Mouse (Mus musculus): ENCODE measurements around the gene Masp2. TPM values are rescaled to one million over a fixed set of nuclear protein-coding genes. Genes with fewer than 3 reads are reported as not detected.

Masp2 gene
- total and polyA plus RNA-seq, 2 experiments from 2014 or later, result 0.33 TPM; not detected in 1

DNA sequence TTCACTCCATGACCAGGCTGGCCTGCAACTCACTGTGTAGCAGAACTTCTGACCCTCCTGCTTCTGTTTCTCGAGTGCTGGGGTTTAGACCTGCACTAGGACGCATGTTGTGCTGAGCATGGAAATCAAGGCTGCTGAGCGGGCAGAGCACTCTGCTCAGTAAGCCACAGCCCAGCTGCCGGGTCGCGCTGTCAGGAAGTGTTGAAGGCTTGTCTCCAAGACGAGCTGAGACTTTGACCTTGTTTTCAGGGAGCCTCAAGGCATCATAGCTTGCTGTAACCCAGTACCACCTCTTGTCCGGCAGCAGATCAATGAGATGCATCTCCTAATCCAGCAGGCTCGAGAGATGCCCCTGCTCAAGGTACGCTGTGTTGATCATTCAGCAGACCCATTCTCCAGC lies 32.2 kb upstream of the Masp2 start:
- Histone ChIP-seq H3K4me2 (ENCODE audit: low read depth, low read length, poor library complexity, severe bottlenecking) (no peak overlapping the region), H3K27me3 (ENCODE audit: insufficient read depth, low read length) (no peaks in the 10 kb centered on the region), H3K4me3 (ENCODE audit: low read depth, low read length) (no peak overlapping the region), H3K9ac (replicated peaks; ENCODE audit: low read length, poor library complexity, severe bottlenecking) (no peak overlapping the region), H3K4me1 (ENCODE audit: insufficient read depth, low read length) (no peaks in the 10 kb centered on the region), H3K9me3 (ENCODE audit: low read length) (no peaks in the 10 kb centered on the region), H3K36me3 (ENCODE audit: insufficient read depth, low read length) (peaks cover 86% of the 10 kb centered on the region), H3K27ac (ENCODE audit: low read depth, low read length) (no peak overlapping the region)
- 93% methylated on average over 10 of the region's 10 CpGs for WGBS
- ATAC-seq (ENCODE audit: low FRiP score) (no peak), DNase-seq (ENCODE audit: low spot score) (no peak)
- TF ChIP-seq CTCF (IDR thresholded peaks at IDR 0.05), result no peak

DNA sequence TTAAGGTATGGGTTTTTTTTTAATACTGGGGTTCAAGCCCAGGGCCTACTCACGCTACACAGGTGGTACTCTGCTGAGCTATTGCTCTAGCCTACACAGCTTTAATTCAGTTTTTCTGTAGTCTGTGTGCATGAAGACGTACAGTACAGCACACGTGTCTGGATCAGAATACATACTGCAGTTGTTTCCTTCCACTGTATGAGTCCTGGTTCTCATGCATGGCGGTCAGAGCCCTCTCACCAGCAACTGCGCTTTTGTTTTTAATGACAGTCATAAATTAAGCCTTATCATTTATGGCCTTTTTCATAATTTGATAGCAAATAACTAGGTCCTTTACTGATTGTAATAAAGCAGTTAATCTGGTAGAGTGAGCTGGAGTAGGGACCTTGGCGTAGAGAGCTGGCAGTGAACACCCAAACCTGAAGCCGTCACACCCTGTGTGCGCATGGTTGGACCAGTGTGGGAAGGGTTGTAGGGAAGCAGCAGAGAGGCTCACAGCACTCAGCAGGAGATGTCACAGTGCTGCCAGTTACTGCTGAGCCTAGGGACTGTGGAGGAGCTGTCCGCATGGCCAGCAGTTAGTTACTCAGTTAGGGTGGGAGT lies 31.6 kb upstream of the Masp2 start:
- Histone ChIP-seq H3K9ac (replicated peaks; ENCODE audit: low read length, poor library complexity, severe bottlenecking) (no peak overlapping the region), H3K9me3 (ENCODE audit: low read length) (no peaks in the 10 kb centered on the region), H3K4me3 (ENCODE audit: low read depth, low read length) (no peak overlapping the region), H3K4me1 (ENCODE audit: insufficient read depth, low read length) (no peaks in the 10 kb centered on the region), H3K27me3 (ENCODE audit: insufficient read depth, low read length) (no peaks in the 10 kb centered on the region), H3K27ac (ENCODE audit: low read depth, low read length) (no peak overlapping the region), H3K36me3 (ENCODE audit: insufficient read depth, low read length) (peaks cover 86% of the 10 kb centered on the region), H3K4me2 (ENCODE audit: low read depth, low read length, poor library complexity, severe bottlenecking) (no peak overlapping the region)
- ATAC-seq (ENCODE audit: low FRiP score), result no peak
- no peak for TF ChIP-seq CTCF (IDR thresholded peaks at IDR 0.05)
- DNase-seq (ENCODE audit: low spot score), result no peak
- 96% methylated on average over 9 of the region's 9 CpGs for WGBS

DNA sequence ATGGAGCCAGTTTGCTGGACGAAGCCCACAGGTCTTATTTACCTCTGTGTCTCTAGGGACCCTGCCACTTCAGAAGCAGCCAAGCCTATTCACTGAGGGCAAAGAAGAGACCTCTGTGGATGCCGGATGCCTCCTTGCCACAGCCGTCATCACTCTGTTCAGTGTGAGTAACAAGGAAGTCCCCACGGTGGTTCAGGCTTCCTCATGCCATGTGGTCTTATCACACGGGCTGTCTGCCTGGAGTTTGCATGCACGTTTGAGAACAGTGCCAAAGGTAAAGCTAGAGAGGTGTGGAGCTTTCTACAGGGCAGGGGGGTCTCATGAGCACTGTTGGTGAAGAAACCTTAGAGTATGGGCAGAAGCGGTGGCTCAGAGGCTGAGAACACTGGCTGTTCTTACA lies 29.1 kb upstream of the Masp2 start:
- Histone ChIP-seq H3K9ac (replicated peaks; ENCODE audit: low read length, poor library complexity, severe bottlenecking) (no peak overlapping the region), H3K4me1 (ENCODE audit: insufficient read depth, low read length) (no peaks in the 10 kb centered on the region), H3K9me3 (ENCODE audit: low read length) (no peaks in the 10 kb centered on the region), H3K4me3 (ENCODE audit: low read depth, low read length) (no peak overlapping the region), H3K4me2 (ENCODE audit: low read depth, low read length, poor library complexity, severe bottlenecking) (no peak overlapping the region), H3K27ac (ENCODE audit: low read depth, low read length) (no peak overlapping the region), H3K36me3 (ENCODE audit: insufficient read depth, low read length) (peaks cover 84% of the 10 kb centered on the region), H3K27me3 (ENCODE audit: insufficient read depth, low read length) (no peaks in the 10 kb centered on the region)
- WGBS, result 92% methylated on average over 7 of the region's 7 CpGs
- ATAC-seq (ENCODE audit: low FRiP score), result no peak
- DNase-seq (ENCODE audit: low spot score), result no peak
- TF ChIP-seq CTCF (IDR thresholded peaks at IDR 0.05), result no peak

DNA sequence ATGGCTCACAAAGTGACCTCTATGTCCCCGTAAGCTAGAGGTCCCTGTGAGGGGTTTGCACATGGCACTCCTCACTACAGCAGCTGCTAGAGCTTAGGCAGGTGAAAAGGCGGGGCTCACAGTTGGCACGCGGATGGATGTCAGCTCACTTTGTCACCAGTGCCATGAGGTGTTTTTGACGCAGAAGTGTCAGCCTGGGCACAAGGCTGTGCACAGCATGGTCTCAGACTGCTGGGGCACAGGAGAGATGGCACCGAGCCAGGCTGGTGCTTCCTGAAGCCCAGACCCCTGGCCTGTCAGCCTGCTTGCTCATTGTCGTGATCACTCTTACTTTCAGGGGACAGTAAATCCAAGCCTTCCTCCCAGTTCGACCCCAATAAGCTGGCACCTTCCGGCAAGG lies 21.6 kb upstream of the Masp2 start:
- H3K27ac ChIP-seq (ENCODE audit: low read depth, low read length), result no peak overlapping the region
- ATAC-seq (ENCODE audit: low FRiP score) (no peak), DNase-seq (ENCODE audit: low spot score) (no peak)
- WGBS, result 89% methylated on average over 9 of the region's 9 CpGs
- H3K9ac ChIP-seq (replicated peaks; ENCODE audit: low read length, poor library complexity, severe bottlenecking), result no peak overlapping the region
- no peak for TF ChIP-seq CTCF (IDR thresholded peaks at IDR 0.05)
- H3K27me3 ChIP-seq (ENCODE audit: insufficient read depth, low read length), result no peaks in the 10 kb centered on the region
- H3K9me3 ChIP-seq (ENCODE audit: low read length), result no peaks in the 10 kb centered on the region
- no peaks in the 10 kb centered on the region for H3K4me1 ChIP-seq (ENCODE audit: insufficient read depth, low read length)
- no peak overlapping the region for H3K4me3 ChIP-seq (ENCODE audit: low read depth, low read length)
- H3K36me3 ChIP-seq (ENCODE audit: insufficient read depth, low read length), result peaks cover 52% of the 10 kb centered on the region
- no peak overlapping the region for H3K4me2 ChIP-seq (ENCODE audit: low read depth, low read length, poor library complexity, severe bottlenecking)

DNA sequence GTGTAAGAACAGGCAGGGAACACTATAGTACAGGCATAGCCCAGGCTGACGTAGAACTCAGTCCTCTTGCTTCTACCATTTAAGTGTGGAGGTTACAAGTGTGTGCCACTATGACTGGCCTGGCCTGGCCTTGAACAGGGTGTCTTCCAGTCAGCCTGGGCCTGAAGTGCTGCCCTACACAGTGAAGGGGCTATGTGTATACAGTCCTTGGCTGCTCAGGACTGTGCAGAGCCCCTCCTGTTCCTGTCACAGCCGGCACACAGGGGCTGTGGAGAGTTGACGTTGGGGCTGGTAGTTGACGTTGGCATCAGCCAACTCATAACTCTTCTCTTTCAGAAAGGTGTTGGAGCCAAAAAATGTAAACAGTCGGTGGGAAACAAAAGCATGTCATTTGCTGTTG lies 20.9 kb upstream of the Masp2 start:
- Histone ChIP-seq H3K9me3 (ENCODE audit: low read length) (no peaks in the 10 kb centered on the region), H3K9ac (replicated peaks; ENCODE audit: low read length, poor library complexity, severe bottlenecking) (no peak overlapping the region), H3K27me3 (ENCODE audit: insufficient read depth, low read length) (no peaks in the 10 kb centered on the region), H3K36me3 (ENCODE audit: insufficient read depth, low read length) (peaks cover 46% of the 10 kb centered on the region), H3K27ac (ENCODE audit: low read depth, low read length) (no peak overlapping the region), H3K4me3 (ENCODE audit: low read depth, low read length) (no peak overlapping the region), H3K4me2 (ENCODE audit: low read depth, low read length, poor library complexity, severe bottlenecking) (no peak overlapping the region), H3K4me1 (ENCODE audit: insufficient read depth, low read length) (no peaks in the 10 kb centered on the region)
- ATAC-seq (ENCODE audit: low FRiP score), result no peak
- DNase-seq (ENCODE audit: low spot score), result no peak
- no peak for TF ChIP-seq CTCF (IDR thresholded peaks at IDR 0.05)
- WGBS, result 94% methylated on average over 5 of the region's 5 CpGs

DNA sequence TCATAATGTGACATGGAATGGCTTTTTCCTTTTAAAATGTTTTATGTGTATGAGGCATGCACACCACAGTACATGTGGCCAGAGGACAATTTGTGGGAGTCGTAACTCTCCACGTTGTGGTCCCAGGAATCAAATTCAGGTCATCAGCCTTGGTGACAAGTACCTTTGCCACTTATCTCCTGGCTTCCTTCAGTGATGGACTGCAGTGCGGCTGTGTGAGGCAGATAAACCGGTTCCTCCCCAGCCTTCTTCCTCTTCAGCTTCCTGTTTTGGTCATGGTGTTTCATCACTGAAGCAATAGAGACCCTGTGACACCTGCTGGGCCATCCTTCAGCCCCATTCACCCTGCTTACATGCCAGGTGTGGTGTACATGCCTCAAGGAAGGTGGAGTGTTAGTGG lies 19.1 kb upstream of the Masp2 start:
- WGBS, result 86% methylated on average over 4 of the region's 4 CpGs

More for the DNA sequence above, 19.1 kb upstream of the Masp2 start:
- no peak overlapping the region for H3K9ac ChIP-seq (replicated peaks; ENCODE audit: low read length, poor library complexity, severe bottlenecking)
- no peak for ATAC-seq (ENCODE audit: low FRiP score)
- H3K27ac ChIP-seq (ENCODE audit: low read depth, low read length), result no peak overlapping the region
- no peak for TF ChIP-seq CTCF (IDR thresholded peaks at IDR 0.05)
- no peaks in the 10 kb centered on the region for H3K27me3 ChIP-seq (ENCODE audit: insufficient read depth, low read length)
- H3K4me2 ChIP-seq (ENCODE audit: low read depth, low read length, poor library complexity, severe bottlenecking), result no peak overlapping the region
- H3K36me3 ChIP-seq (ENCODE audit: insufficient read depth, low read length), result peaks cover 39% of the 10 kb centered on the region
- no peaks in the 10 kb centered on the region for H3K9me3 ChIP-seq (ENCODE audit: low read length)
- no peak overlapping the region for H3K4me3 ChIP-seq (ENCODE audit: low read depth, low read length)
- H3K4me1 ChIP-seq (ENCODE audit: insufficient read depth, low read length), result no peaks in the 10 kb centered on the region
- no peak for DNase-seq (ENCODE audit: low spot score)

All from midbrain, postnatal 0 days (tissue).